Comparison of ENCODE assay signal across 8 mouse cellular contexts in genomic region chr9:75409031-75409851, GRCm38 (mm10). TPM values are rescaled to one million over a fixed set of nuclear protein-coding genes. Genes with fewer than 3 reads are reported as not detected.
A peak's percentile ranks its signal among the peaks of the same experiment; 100 is the strongest.
DNase-seq lines count a peak whose midpoint lies in the region; ATAC-seq and TF ChIP-seq lines count a peak whose summit lies in the region.

No protein-coding gene starts in this region.

- peaks cover 21% of the 10 kb centered on the region for H3K4me1 ChIP-seq in embryonic facial prominence, embryonic 12.5 days
- peaks cover 9% of the 10 kb centered on the region; the same call in 1 of the 2 replicates for H3K4me1 ChIP-seq in intestine, postnatal 0 days (replicated peaks; ENCODE audit: control insufficient read depth, insufficient read depth, low read length)
- H3K4me1 ChIP-seq in limb, embryonic 12.5 days (replicated peaks): peaks cover 46% of the 10 kb centered on the region
- peaks cover 53% of the 10 kb centered on the region for H3K4me1 ChIP-seq in midbrain, embryonic 13.5 days (replicated peaks)
- peaks cover 11% of the 10 kb centered on the region for H3K4me1 ChIP-seq in small intestine, adult 2 months (ENCODE audit: control insufficient read depth, insufficient read depth, insufficient read length, low read length)

- H3K9ac ChIP-seq in embryonic facial prominence, embryonic 12.5 days: peak overlapping the region; percentile 95
- H3K9ac ChIP-seq in intestine, postnatal 0 days (ENCODE audit: low read depth, low read length): peak overlapping the region; percentile 97
- H3K9ac ChIP-seq in limb, embryonic 12.5 days (replicated peaks): peak overlapping the region; percentile 93
- H3K9ac ChIP-seq in midbrain, embryonic 13.5 days (replicated peaks): peak overlapping the region; percentile 98

- under 1% methylated on average over 90 of the region's 90 CpGs for WGBS in embryonic facial prominence, embryonic 12.5 days
- WGBS in intestine, postnatal 0 days: under 1% methylated on average over 52 of the region's 90 CpGs
- WGBS in limb, embryonic 12.5 days: under 1% methylated on average over 72 of the region's 90 CpGs
- WGBS in midbrain, embryonic 13.5 days: under 1% methylated on average over 64 of the region's 90 CpGs
- under 1% methylated on average over 87 of the region's 90 CpGs for WGBS in small intestine, adult 2 months

- TF ChIP-seq POLR2A in small intestine, adult 2 months (IDR thresholded peaks at IDR 0.05; ENCODE audit: low read depth, low read length): peak; percentile 70; the same call in 1 of the 2 replicates

- peak overlapping the region; percentile 83 for H3K4me3 ChIP-seq in embryonic facial prominence, embryonic 12.5 days
- peak overlapping the region; percentile 92 for H3K4me3 ChIP-seq in intestine, postnatal 0 days (ENCODE audit: low read depth, low read length)
- peak overlapping the region; percentile 70 for H3K4me3 ChIP-seq in limb, embryonic 12.5 days (replicated peaks)
- H3K4me3 ChIP-seq in midbrain, embryonic 13.5 days (replicated peaks): peak overlapping the region; percentile 94
- peak overlapping the region; percentile 78 for H3K4me3 ChIP-seq in small intestine, adult 2 months (ENCODE audit: low read depth, low read length)

- H3K36me3 ChIP-seq in embryonic facial prominence, embryonic 12.5 days: no peaks in the 10 kb centered on the region
- H3K36me3 ChIP-seq in intestine, postnatal 0 days (ENCODE audit: control insufficient read depth, insufficient read depth): no peaks in the 10 kb centered on the region
- no peaks in the 10 kb centered on the region for H3K36me3 ChIP-seq in limb, embryonic 12.5 days
- H3K36me3 ChIP-seq in midbrain, embryonic 13.5 days: no peaks in the 10 kb centered on the region
- no peaks in the 10 kb centered on the region for H3K36me3 ChIP-seq in small intestine, adult 2 months (ENCODE audit: control insufficient read depth, insufficient read depth, low read length)

- no peaks in the 10 kb centered on the region for H3K9me3 ChIP-seq in embryonic facial prominence, embryonic 12.5 days
- no peaks in the 10 kb centered on the region for H3K9me3 ChIP-seq in intestine, postnatal 0 days (ENCODE audit: control insufficient read depth)
- no peaks in the 10 kb centered on the region for H3K9me3 ChIP-seq in limb, embryonic 12.5 days
- H3K9me3 ChIP-seq in midbrain, embryonic 13.5 days: no peaks in the 10 kb centered on the region

- peak; percentile 86 for ATAC-seq in embryonic facial prominence, embryonic 12.5 days (ENCODE audit: insufficient number of reproducible peaks, insufficient read depth, low FRiP score, low TSS enrichment)
- ATAC-seq in granulocyte monocyte progenitor cell, adult 5-6 weeks (replicated peaks; ENCODE audit: poor library complexity, severe bottlenecking): peak; percentile 25
- peak; percentile 85 for ATAC-seq in intestine, postnatal 0 days
- peak; percentile 82 for ATAC-seq in limb, embryonic 12.5 days (ENCODE audit: insufficient number of reproducible peaks, insufficient read depth, low FRiP score, low TSS enrichment, low read depth)
- ATAC-seq in midbrain, embryonic 13.5 days: peak; percentile 93

- H3K27me3 ChIP-seq in embryonic facial prominence, embryonic 12.5 days: no peaks in the 10 kb centered on the region
- no peaks in the 10 kb centered on the region for H3K27me3 ChIP-seq in intestine, postnatal 0 days (replicated peaks; ENCODE audit: control insufficient read depth, insufficient read depth, low read length)
- H3K27me3 ChIP-seq in limb, embryonic 12.5 days: no peaks in the 10 kb centered on the region
- no peaks in the 10 kb centered on the region for H3K27me3 ChIP-seq in midbrain, embryonic 13.5 days
- no peaks in the 10 kb centered on the region for H3K27me3 ChIP-seq in small intestine, adult 2 months (ENCODE audit: control insufficient read depth, insufficient read depth, low read length)

- H3K27ac ChIP-seq in embryonic facial prominence, embryonic 12.5 days: peak overlapping the region; percentile 98
- peak overlapping the region; percentile 99 for H3K27ac ChIP-seq in intestine, postnatal 0 days (ENCODE audit: low read depth, low read length)
- H3K27ac ChIP-seq in limb, embryonic 12.5 days: peak overlapping the region; percentile 99
- H3K27ac ChIP-seq in midbrain, embryonic 13.5 days: peak overlapping the region; percentile 99
- H3K27ac ChIP-seq in small intestine, adult 2 months (ENCODE audit: insufficient read depth, low read depth, low read length): peak overlapping the region; percentile 97

- TF ChIP-seq CTCF in intestine, postnatal 0 days (IDR thresholded peaks at IDR 0.05; ENCODE audit: low read depth): no peak
- TF ChIP-seq CTCF in small intestine, adult 2 months (IDR thresholded peaks at IDR 0.05; ENCODE audit: extremely low read depth, insufficient read length, insufficient replicate concordance, low read depth, low read length): no peak

- H3K4me2 ChIP-seq in embryonic facial prominence, embryonic 12.5 days (replicated peaks): peak overlapping the region; percentile 72
- H3K4me2 ChIP-seq in intestine, postnatal 0 days (replicated peaks; ENCODE audit: low read depth): peak overlapping the region; percentile 72
- H3K4me2 ChIP-seq in limb, embryonic 12.5 days: peak overlapping the region; percentile 61
- H3K4me2 ChIP-seq in midbrain, embryonic 13.5 days (replicated peaks): peak overlapping the region; percentile 65

- DNase-seq in 3134 (ENCODE audit: extremely low read depth, insufficient read length, low spot score): peak; percentile 92
- DNase-seq in adrenal gland, postnatal 10 days: peak; percentile 86

RNA-seq across cellular contexts. Expression of gene Mapk6, which starts 0.6 kb away (rescaled TPM):
- total RNA-seq in adrenal gland, postnatal 10 days (2021): 10 to 100 TPM; 34.6 to 35.1 TPM
- polyA plus RNA-seq in embryonic facial prominence, embryonic 12.5 days (2016; fragmentation: Nextera tagmentation; extraction: Ambion mirVana): 97.1 and 100 TPM in 2 replicates
- 42.4 and 47.8 TPM in 2 replicates for total RNA-seq in granulocyte monocyte progenitor cell, adult 5-6 weeks (2014; fragmentation: Nextera tagmentation)
- total RNA-seq in granulocyte monocyte progenitor cell, adult 5-6 weeks (2017): 59.2 and 71.6 TPM in 2 replicates
- polyA plus RNA-seq in intestine, postnatal 0 days (2015; fragmentation: Nextera tagmentation; extraction: Ambion mirVana): 36.6 and 39.2 TPM in 2 replicates
- 114 TPM in 2 replicates for polyA plus RNA-seq in limb, embryonic 12.5 days (2016; fragmentation: Nextera tagmentation; extraction: Ambion mirVana)
- 196 and 199 TPM in 2 replicates for polyA plus RNA-seq in midbrain, embryonic 13.5 days (2015; fragmentation: Nextera tagmentation; extraction: Ambion mirVana)
- 7.6 and 28.9 TPM in 2 replicates for polyA plus RNA-seq in small intestine, adult 2 months (2012; rRNA removed)

RNA-seq across cellular contexts. Expression of gene Leo1, which starts 32.1 kb away (rescaled TPM):
- 10 to 100 TPM; 26.1 to 27.1 TPM for total RNA-seq in adrenal gland, postnatal 10 days (2021)
- polyA plus RNA-seq in embryonic facial prominence, embryonic 12.5 days (2016; fragmentation: Nextera tagmentation; extraction: Ambion mirVana): 52.7 and 53.5 TPM in 2 replicates
- 23.2 and 24.2 TPM in 2 replicates for total RNA-seq in granulocyte monocyte progenitor cell, adult 5-6 weeks (2014; fragmentation: Nextera tagmentation)
- total RNA-seq in granulocyte monocyte progenitor cell, adult 5-6 weeks (2017): 38.9 and 42.7 TPM in 2 replicates
- polyA plus RNA-seq in intestine, postnatal 0 days (2015; fragmentation: Nextera tagmentation; extraction: Ambion mirVana): 14.7 and 16.3 TPM in 2 replicates
- polyA plus RNA-seq in limb, embryonic 12.5 days (2016; fragmentation: Nextera tagmentation; extraction: Ambion mirVana): 51.6 and 54.9 TPM in 2 replicates
- 46.8 and 49.2 TPM in 2 replicates for polyA plus RNA-seq in midbrain, embryonic 13.5 days (2015; fragmentation: Nextera tagmentation; extraction: Ambion mirVana)
- 1.7 and 2.8 TPM in 2 replicates for polyA plus RNA-seq in small intestine, adult 2 months (2012; rRNA removed)

Comparison
In these comparisons a context has a peak if more than half of its experiments do, and no peak if none do; other contexts are left out.
1. Peak in every context shown above with its lines: DNase-seq, ATAC-seq, H3K4me3 ChIP-seq and H3K27ac ChIP-seq.
2. ATAC-seq: peak in every context shown above with its lines; median percentile 93 in midbrain, embryonic 13.5 days; 86 in embryonic facial prominence, embryonic 12.5 days; 85 in intestine, postnatal 0 days; 82 in limb, embryonic 12.5 days; 25 in granulocyte monocyte progenitor cell, adult 5-6 weeks.